Mouse (Mus musculus) MEL (cell line): ENCODE results near the gene Grk3. TPM values are rescaled to one million over a fixed set of nuclear protein-coding genes. Genes with fewer than 3 reads are reported as not detected.

Experiments used
- DNase-seq: peaks from one replicate; pipeline ENCODE4 v3.0.0; 2011; ENCODE audit warnings: low read depth, low spot score
- H3K27ac ChIP-seq: 2 replicates; pipeline ENCODE4 v1.5.1; 2012; ENCODE audit warnings: low read depth, mild to moderate bottlenecking, control low read depth, low read length, moderate library complexity; ENCODE audit not compliant: control insufficient read depth
- H3K27me3 ChIP-seq, 2 experiments: fragments of 150-350 bp in 1 of 2; sonication (generic) in 1 of 2; 2 replicates each; pipeline ENCODE4 v1.6.1; 2012; ENCODE audit warnings: low read length in 2 of 2, mild to moderate bottlenecking in 2 of 2, improper control_type of control experiment in 1 of 2, moderate library complexity in 1 of 2; ENCODE audit not compliant: insufficient read depth in 2 of 2, control insufficient read depth in 1 of 2
- H3K36me3 ChIP-seq, 2 experiments: 2 replicates each; pipeline ENCODE4 v1.6.1; 2012 to 2014; ENCODE audit warnings: low read length in 2 of 2, improper control_type of control experiment in 1 of 2, inconsistent platforms in 1 of 2, mild to moderate bottlenecking in 1 of 2; ENCODE audit not compliant: insufficient read depth in 2 of 2, control insufficient read depth in 1 of 2
- H3K4me1 ChIP-seq, 2 experiments: fragments of 150-350 bp in 1 of 2; sonication (generic) in 1 of 2; 2 replicates each; pipeline ENCODE4 v1.6.1; 2012; ENCODE audit warnings: low read length in 2 of 2, improper control_type of control experiment in 1 of 2, mild to moderate bottlenecking in 1 of 2; ENCODE audit not compliant: insufficient read depth in 2 of 2, control insufficient read depth in 1 of 2
- H3K4me3 ChIP-seq, 2 experiments: fragments of 150-350 bp in 1 of 2; sonication (generic) in 1 of 2; 2 replicates each; pipeline ENCODE4 v1.5.1; 2012; ENCODE audit warnings: low read depth in 2 of 2, low read length in 2 of 2, mild to moderate bottlenecking in 2 of 2, moderate library complexity in 2 of 2, control low read depth in 1 of 2, improper control_type of control experiment in 1 of 2; ENCODE audit not compliant: control insufficient read depth in 1 of 2, insufficient read depth in 1 of 2
- H3K79me2 ChIP-seq: 2 replicates; pipeline ENCODE4 v1.6.1; 2012; ENCODE audit warnings: mild to moderate bottlenecking, low read length, moderate library complexity; ENCODE audit not compliant: control insufficient read depth, poor library complexity, insufficient read depth
- H3K9ac ChIP-seq: 2 replicates; pipeline ENCODE4 v1.6.1; 2012; ENCODE audit warnings: low read depth, mild to moderate bottlenecking, control low read depth, low read length, moderate library complexity; ENCODE audit not compliant: control insufficient read depth, poor library complexity, severe bottlenecking
- H3K9me3 ChIP-seq: fragments of 150-350 bp; sonication (generic); replicated peaks from 2 replicates; pipeline ENCODE4 v1.6.1; 2012; ENCODE audit warnings: mild to moderate bottlenecking, low read length, improper control_type of control experiment, moderate library complexity; ENCODE audit not compliant: insufficient read depth
- CHD2 ChIP-seq: IDR thresholded peaks from 2 replicates; pipeline ENCODE4 v1.6.1; 2011; ENCODE audit warnings: low read length, improper control_type of control experiment
- E2F4 ChIP-seq: IDR thresholded peaks from 2 replicates; pipeline ENCODE4 v1.6.1; 2011; ENCODE audit warnings: low read depth, low read length, improper control_type of control experiment, borderline replicate concordance
- GATA1 ChIP-seq: IDR thresholded peaks from 2 replicates; pipeline ENCODE4 v1.6.1; 2011; ENCODE audit warnings: low read depth, low read length, improper control_type of control experiment
- HCFC1 ChIP-seq: IDR thresholded peaks from 2 replicates; pipeline ENCODE4 v1.6.1; 2012; ENCODE audit warnings: low read depth, mild to moderate bottlenecking, inconsistent platforms, low read length, improper control_type of control experiment, moderate library complexity
- JUND ChIP-seq: IDR thresholded peaks from 2 replicates; pipeline ENCODE4 v1.6.1; 2011; ENCODE audit warnings: low read depth, mild to moderate bottlenecking, improper control_type of control experiment, low read length
- MAX ChIP-seq: IDR thresholded peaks from 2 replicates; pipeline ENCODE4 v1.6.1; 2011; ENCODE audit warnings: low read length, improper control_type of control experiment
- MXI1 ChIP-seq: IDR thresholded peaks from 2 replicates; pipeline ENCODE4 v1.6.1; 2011; ENCODE audit warnings: mild to moderate bottlenecking, low read depth, low read length, improper control_type of control experiment
- POLR2A ChIP-seq, 2 experiments: IDR thresholded peaks; 2 replicates each; pipeline ENCODE4 v1.6.1; 2011 to 2012; ENCODE audit warnings: low read length in 2 of 2, mild to moderate bottlenecking in 2 of 2, control low read depth in 1 of 2, improper control_type of control experiment in 1 of 2, low read depth in 1 of 2, moderate library complexity in 1 of 2; ENCODE audit not compliant: control insufficient read depth in 1 of 2, insufficient read depth in 1 of 2, poor library complexity in 1 of 2
- POLR2AphosphoS5 ChIP-seq: IDR thresholded peaks from 2 replicates; pipeline ENCODE4 v1.6.1; 2012; ENCODE audit warnings: low read depth, borderline replicate concordance, mild to moderate bottlenecking, inconsistent platforms, low read length, moderate library complexity, mixed read lengths
- SIN3A ChIP-seq: IDR thresholded peaks from 2 replicates; pipeline ENCODE4 v1.6.1; 2012; ENCODE audit warnings: low read length, improper control_type of control experiment, inconsistent platforms
- SMC3 ChIP-seq: IDR thresholded peaks from 2 replicates; pipeline ENCODE4 v1.6.1; 2011; ENCODE audit warnings: low read depth, low read length, improper control_type of control experiment
- TAL1 ChIP-seq: IDR thresholded peaks from 2 replicates; pipeline ENCODE4 v1.6.1; 2012; ENCODE audit warnings: mild to moderate bottlenecking, inconsistent platforms, low read length, moderate library complexity, mixed read lengths
- TBP ChIP-seq: IDR thresholded peaks from 2 replicates; pipeline ENCODE4 v1.8.0; 2011; ENCODE audit warnings: low read depth, low read length, improper control_type of control experiment
- TCF12 ChIP-seq: IDR thresholded peaks from 2 replicates; pipeline ENCODE4 v1.6.1; 2014; ENCODE audit warnings: low read depth, mild to moderate bottlenecking, inconsistent platforms, low read length, improper control_type of control experiment, moderate library complexity
- UBTF ChIP-seq: IDR thresholded peaks from 2 replicates; pipeline ENCODE4 v1.6.1; 2012; ENCODE audit warnings: low read depth, mild to moderate bottlenecking, inconsistent platforms, low read length, improper control_type of control experiment, moderate library complexity, borderline replicate concordance; ENCODE audit not compliant: insufficient read depth
- USF1 ChIP-seq: IDR thresholded peaks from 2 replicates; pipeline ENCODE4 v1.6.1; 2014; ENCODE audit warnings: low read depth, mild to moderate bottlenecking, inconsistent platforms, low read length, improper control_type of control experiment, moderate library complexity
- USF2 ChIP-seq, 2 experiments: IDR thresholded peaks; 2 replicates each; pipeline ENCODE4 v1.6.1; 2011 to 2012; ENCODE audit warnings: improper control_type of control experiment in 2 of 2, low read length in 2 of 2, borderline replicate concordance in 1 of 2, inconsistent platforms in 1 of 2, low read depth in 1 of 2, mild to moderate bottlenecking in 1 of 2; ENCODE audit not compliant: insufficient read depth in 1 of 2
- ZC3H11A ChIP-seq: IDR thresholded peaks from 2 replicates; pipeline ENCODE4 v1.6.1; 2012; ENCODE audit warnings: low read depth, mild to moderate bottlenecking, inconsistent platforms, low read length, improper control_type of control experiment
- ZMIZ1 ChIP-seq: IDR thresholded peaks from 2 replicates; pipeline ENCODE4 v1.6.1; 2012; ENCODE audit warnings: low read depth, mild to moderate bottlenecking, inconsistent platforms, low read length, improper control_type of control experiment, moderate library complexity
- polyA plus RNA-seq, 2 experiments: library from polyadenylated mRNA; stranded (reverse) in 1 of 2; unstranded in 1 of 2; fragments of >175 nt in 1 of 2; fragments of >200 nt in 1 of 2; gene quantifications; 2 replicates each; pipeline versions ENCODE4 v1.2.1 to v1.2.4; 2012; ENCODE audit warnings: low replicate concordance in 2 of 2, low read depth in 1 of 2; ENCODE audit not compliant: insufficient read length in 2 of 2, insufficient read depth in 1 of 2, missing spikeins in 1 of 2
- total RNA-seq: library from RNA; depleted of rRNA; stranded (reverse); fragments of 300-350 nt; gene quantifications from 2 replicates; pipeline ENCODE4 v1.2.3, GENCODE M21; 2012

Grk3 gene
- total and polyA plus RNA-seq, 3 experiments, result not detected

GRCm38 (mm10) chr5:112907504-112907903 is 108.1 kb downstream of the Grk3 start:
- Histone ChIP-seq H3K4me1 (no peaks in the 10 kb centered on the region), H3K4me3 (no peak overlapping the region), H3K36me3 (no peaks in the 10 kb centered on the region), H3K27ac (no peak overlapping the region), H3K9ac (no peak overlapping the region), H3K79me2 (no peaks in the 10 kb centered on the region), H3K9me3 (no peaks in the 10 kb centered on the region), H3K27me3 (no peaks in the 10 kb centered on the region)
- no peak for DNase-seq
- no peak for TF ChIP-seq TAL1
- TF ChIP-seq ZMIZ1, result no peak
- TF ChIP-seq HCFC1, result no peak
- TF ChIP-seq TBP, result no peak
- TF ChIP-seq GATA1, result no peak
- no peak for TF ChIP-seq CHD2

- H3K9me3 ChIP-seq, result no peaks in the 10 kb centered on the region
- no peak for DNase-seq
- TF ChIP-seq USF1, result no peak
- no peak for TF ChIP-seq E2F4
- no peak for TF ChIP-seq CHD2
- TF ChIP-seq JUND, result no peak
- no peak for TF ChIP-seq MAX
- TF ChIP-seq POLR2A (IDR thresholded peaks at IDR 0.05; ENCODE audit: control insufficient read depth in 1 of 2, insufficient read depth in 1 of 2, low read depth in 1 of 2, low read length in 2 of 2, poor library complexity in 1 of 2), result no peak
- no peak for TF ChIP-seq GATA1
- TF ChIP-seq ZC3H11A, result no peak
- no peak for TF ChIP-seq MXI1
- no peak within 1 kb of the TSS for H3K27ac ChIP-seq
- H3K9ac ChIP-seq, result no peak within 1 kb of the TSS
- no peaks in the 10 kb centered on the region for H3K79me2 ChIP-seq
- no peaks in the 10 kb centered on the region for H3K4me1 ChIP-seq
- H3K27me3 ChIP-seq, result no peaks in the 10 kb centered on the region
- H3K36me3 ChIP-seq, result no peaks in the 10 kb centered on the region
- H3K4me3 ChIP-seq, result no peak within 1 kb of the TSS
These were observed 119.6 kb downstream of the Grk3 start, which contains the start of gene Myo18b for GRCm38 (mm10) chr5:112895674-112896654. Gene Myo18b (minus strand): TSS chr5:112896362.

- no peak overlapping the region for H3K9ac ChIP-seq
- H3K79me2 ChIP-seq, result no peaks in the 10 kb centered on the region
- H3K4me1 ChIP-seq, result no peaks in the 10 kb centered on the region
- H3K36me3 ChIP-seq, result no peaks in the 10 kb centered on the region
- TF ChIP-seq TAL1 (no peak), MXI1 (no peak), POLR2A (IDR thresholded peaks at IDR 0.05; ENCODE audit: control insufficient read depth in 1 of 2, insufficient read depth in 1 of 2, low read depth in 1 of 2, low read length in 2 of 2, poor library complexity in 1 of 2) (no peak), MAX (no peak), TCF12 (no peak), POLR2AphosphoS5 (no peak), UBTF (no peak), SMC3 (no peak), ZC3H11A (no peak), SIN3A (no peak), USF1 (no peak), USF2 (IDR thresholded peaks at IDR 0.05; ENCODE audit: borderline replicate concordance in 1 of 2, insufficient read depth in 1 of 2, low read depth in 1 of 2, low read length in 2 of 2) (no peak)
- no peak overlapping the region for H3K27ac ChIP-seq
- H3K27me3 ChIP-seq, result no peaks in the 10 kb centered on the region
- no peaks in the 10 kb centered on the region for H3K9me3 ChIP-seq
- no peak for DNase-seq
- no peak overlapping the region for H3K4me3 ChIP-seq
These were observed 122.0 kb downstream of the Grk3 start for GRCm38 (mm10) chr5:112893462-112894060.
